Mouse (Mus musculus) C2C12 (cell line): ENCODE results near the gene Herpud2.

Source experiments
- CEBPB ChIP-seq: IDR thresholded peaks from one replicate; pipeline ENCODE4 v1.6.1; 2011; ENCODE audit warnings: low read depth, mild to moderate bottlenecking, control low read depth, moderate library complexity
- CTCF ChIP-seq: IDR thresholded peaks from one replicate; pipeline ENCODE4 v1.5.1; 2011; ENCODE audit not compliant: control insufficient read depth, insufficient read depth, insufficient read length
- MYOD1 ChIP-seq: IDR thresholded peaks from one replicate; pipeline ENCODE4 v1.6.1; 2011; ENCODE audit warnings: low read depth; ENCODE audit not compliant: control insufficient read depth, insufficient read length
- USF1 ChIP-seq: IDR thresholded peaks from one replicate; pipeline ENCODE4 v1.6.1; 2011; ENCODE audit warnings: low read depth, mild to moderate bottlenecking, control low read depth, moderate library complexity

GRCm38 (mm10) chr9:25174614-25175013 is 23.0 kb upstream of the Herpud2 start:
- TF ChIP-seq USF1 (no peak), CTCF (no peak), MYOD1 (no peak), CEBPB (no peak)
